Mouse (Mus musculus) c-Kit-positive CD71-positive TER-119-positive erythroid progenitor cells, embryonic 14.5 days (primary cell): ENCODE results near the gene Pmpcb.
"Not testable (repeated sequence)": the region's sequence is repeated elsewhere in the genome, so short reads cannot be mapped to it uniquely, and the experiment has no call there.

Source experiments
- DNase-seq: peaks from one replicate; pipeline ENCODE4 v3.0.0-alpha.2; 2013; ENCODE audit warnings: low spot score

The Pmpcb gene

GRCm38 (mm10) chr5:21736956-21737585 lies at the start of gene Pmpcb:
Pmpcb (plus strand) TSS chr5:21737141.
- DNase-seq, result peak; percentile 86

GRCm38 (mm10) chr5:21692230-21692629 lies 44.7 kb upstream of the Pmpcb start:
- no peak for DNase-seq

- no peak for DNase-seq
These were observed 43.5 kb upstream of the Pmpcb start for GRCm38 (mm10) chr5:21693372-21693870.

GRCm38 (mm10) chr5:21694854-21695490 lies 42.0 kb upstream of the Pmpcb start:
- DNase-seq, result no peak

- DNase-seq, result not testable (repeated sequence)
These were observed 37.4 kb upstream of the Pmpcb start for GRCm38 (mm10) chr5:21699555-21699954.

GRCm38 (mm10) chr5:21700272-21700821 lies 36.6 kb upstream of the Pmpcb start:
- no peak for DNase-seq

- DNase-seq, result no peak
These were observed 36.0 kb upstream of the Pmpcb start for GRCm38 (mm10) chr5:21700934-21701333.

GRCm38 (mm10) chr5:21701351-21702008 lies 35.5 kb upstream of the Pmpcb start, which contains the start of gene Napepld:
Napepld (minus strand) TSS chr5:21701396.
- peak; percentile 97 for DNase-seq

GRCm38 (mm10) chr5:21702009-21702364 lies 35.0 kb upstream of the Pmpcb start:
- DNase-seq, result no peak

- no peak for DNase-seq
These were observed 34.0 kb upstream of the Pmpcb start for GRCm38 (mm10) chr5:21702873-21703475.

GRCm38 (mm10) chr5:21703708-21704107 lies 33.2 kb upstream of the Pmpcb start:
- DNase-seq, result no peak

GRCm38 (mm10) chr5:21706546-21706945 lies 30.4 kb upstream of the Pmpcb start:
- no peak for DNase-seq

GRCm38 (mm10) chr5:21708011-21708410 lies 28.9 kb upstream of the Pmpcb start:
- not testable (repeated sequence) for DNase-seq

GRCm38 (mm10) chr5:21712127-21712715 lies 24.7 kb upstream of the Pmpcb start:
- no peak for DNase-seq

- DNase-seq, result no peak
These were observed 22.5 kb upstream of the Pmpcb start for GRCm38 (mm10) chr5:21714447-21714846.

GRCm38 (mm10) chr5:21717165-21717715 lies 19.7 kb upstream of the Pmpcb start:
- DNase-seq, result no peak

- DNase-seq, result no peak
These were observed 18.4 kb upstream of the Pmpcb start for GRCm38 (mm10) chr5:21718546-21718945.

- DNase-seq, result no peak
These were observed 17.7 kb upstream of the Pmpcb start for GRCm38 (mm10) chr5:21719209-21719608.

GRCm38 (mm10) chr5:21724427-21724826 lies 12.5 kb upstream of the Pmpcb start:
- no peak for DNase-seq

- no peak for DNase-seq
These were observed 12.1 kb upstream of the Pmpcb start for GRCm38 (mm10) chr5:21724872-21725271.

GRCm38 (mm10) chr5:21729107-21729506 lies 7.8 kb upstream of the Pmpcb start:
- no peak for DNase-seq
